Mouse (Mus musculus) olfactory bulb, adult 2 months (tissue): Measurements from ENCODE around the gene Phactr2. TPM values are rescaled to one million over a fixed set of nuclear protein-coding genes. Genes with fewer than 3 reads are reported as not detected.

Experiments
- H3K27ac ChIP-seq: fragments of 200-500 bp; 2 replicates; pipeline ENCODE4 v1.5.1; 2012; ENCODE audit warnings: low read depth, low read length; ENCODE audit not compliant: insufficient read depth
- H3K4me1 ChIP-seq: fragments of 200-500 bp; 2 replicates; pipeline ENCODE4 v1.6.1; 2012; ENCODE audit warnings: low read length; ENCODE audit not compliant: control insufficient read depth, insufficient read depth
- H3K4me3 ChIP-seq: fragments of 200-500 bp; 2 replicates; pipeline ENCODE4 v1.5.1; 2012; ENCODE audit warnings: mild to moderate bottlenecking, low read depth, low read length, moderate library complexity; ENCODE audit not compliant: insufficient read depth
- CTCF ChIP-seq: fragments of 200-500 bp; IDR thresholded peaks from 2 replicates; pipeline ENCODE4 v1.5.1; 2012; ENCODE audit warnings: low read depth, mild to moderate bottlenecking, low read length, moderate library complexity; ENCODE audit not compliant: insufficient read depth
- POLR2A ChIP-seq: fragments of 200-500 bp; IDR thresholded peaks from 2 replicates; pipeline ENCODE4 v1.6.1; 2012; ENCODE audit warnings: mild to moderate bottlenecking, low read depth, low read length, moderate library complexity; ENCODE audit not compliant: insufficient read depth
- WGBS: fragments of 180-500 bp; shearing (Covaris S2); methylation state at CpG from one replicate; pipeline ENCODE4 v1.1.7; 2018; 5-methylcytosine and 5-hydroxymethylcytosine counted together
- polyA plus RNA-seq: library from polyadenylated mRNA; stranded (reverse); fragments of >200 nt; gene quantifications from 2 replicates; pipeline ENCODE4 v1.2.4, GENCODE M21; 2012; ENCODE audit warnings: low replicate concordance; ENCODE audit not compliant: missing spikeins, insufficient read depth, insufficient read length

Gene Phactr2
- polyA plus RNA-seq, 1 experiment = not detected

DNA sequence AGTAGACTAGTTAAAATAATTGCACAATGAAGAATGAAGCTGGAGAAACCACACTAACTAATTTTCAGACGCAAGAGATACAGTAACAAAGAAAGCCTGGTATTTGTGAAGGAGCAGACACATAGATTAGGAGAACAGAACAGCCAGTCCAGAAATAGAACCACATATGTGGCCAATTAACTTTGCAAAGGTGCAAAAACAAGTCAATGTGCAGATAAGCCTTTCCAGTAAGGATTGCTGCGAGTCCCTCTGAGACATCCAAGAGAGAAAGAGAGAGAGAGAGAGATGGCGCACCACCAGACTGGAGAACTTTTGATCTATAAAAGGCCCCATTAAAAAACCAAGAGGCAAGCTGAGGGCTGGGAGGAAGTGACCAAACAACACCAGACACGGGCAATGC lies 190.8 kb downstream of the Phactr2 start:
- WGBS = 47% methylated on average over 4 of the region's 4 CpGs
- Histone ChIP-seq H3K4me3 (no peak overlapping the region), H3K27ac (no peak overlapping the region), H3K4me1 (no peaks in the 10 kb centered on the region)
- TF ChIP-seq CTCF (no peak), POLR2A (no peak)

DNA sequence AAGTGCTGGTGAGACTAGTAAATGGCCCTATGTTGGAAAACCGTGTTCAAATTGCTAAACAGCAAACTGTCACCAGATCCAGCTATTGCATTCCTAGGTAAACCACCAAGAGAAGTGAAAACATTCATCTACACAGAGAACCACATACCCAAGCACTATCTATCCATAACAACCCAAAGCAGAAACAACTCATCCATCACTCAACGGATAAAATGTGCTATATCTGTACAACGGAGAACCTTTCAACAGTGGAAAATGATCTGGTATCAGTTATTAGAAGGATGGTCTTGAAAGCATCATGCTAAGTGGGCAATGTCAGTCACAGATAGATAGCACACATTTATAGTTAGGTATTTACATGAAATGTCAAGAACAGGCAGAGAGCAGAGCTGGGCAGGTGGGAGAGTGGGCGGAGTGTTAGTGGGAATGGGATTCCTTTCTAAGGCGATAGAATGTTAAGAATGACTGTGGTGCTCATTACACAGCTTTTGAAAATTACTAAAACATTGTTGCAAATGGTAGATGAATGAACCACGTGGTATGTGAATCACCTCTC lies 193.8 kb downstream of the Phactr2 start:
- Histone ChIP-seq H3K27ac (no peak overlapping the region), H3K4me1 (no peaks in the 10 kb centered on the region), H3K4me3 (no peak overlapping the region)
- WGBS = 82% methylated on average over 6 of the region's 6 CpGs
- TF ChIP-seq CTCF = no peak
- no peak for TF ChIP-seq POLR2A

DNA sequence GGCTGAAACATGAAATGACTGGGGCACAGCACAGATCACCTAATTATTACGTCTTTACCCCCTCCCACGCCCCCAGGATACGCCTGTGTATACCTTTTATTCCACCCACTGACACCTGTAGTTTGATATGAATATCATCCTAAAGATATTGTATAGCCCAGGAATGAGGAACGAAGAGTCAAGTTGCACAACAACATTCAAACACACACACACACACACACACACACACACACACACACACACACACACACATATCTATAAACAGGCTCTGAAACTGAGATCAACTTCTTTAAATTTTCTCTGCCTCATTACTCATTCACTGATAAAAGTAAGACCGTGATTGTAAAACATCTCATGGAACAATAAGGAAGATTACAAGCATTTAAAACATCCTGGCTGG lies 197.9 kb downstream of the Phactr2 start:
- TF ChIP-seq CTCF = no peak
- TF ChIP-seq POLR2A = no peak
- no peak overlapping the region for H3K4me3 ChIP-seq
- no peaks in the 10 kb centered on the region for H3K4me1 ChIP-seq
- H3K27ac ChIP-seq = no peak overlapping the region
- WGBS = 84% methylated on average over 5 of the region's 5 CpGs

DNA sequence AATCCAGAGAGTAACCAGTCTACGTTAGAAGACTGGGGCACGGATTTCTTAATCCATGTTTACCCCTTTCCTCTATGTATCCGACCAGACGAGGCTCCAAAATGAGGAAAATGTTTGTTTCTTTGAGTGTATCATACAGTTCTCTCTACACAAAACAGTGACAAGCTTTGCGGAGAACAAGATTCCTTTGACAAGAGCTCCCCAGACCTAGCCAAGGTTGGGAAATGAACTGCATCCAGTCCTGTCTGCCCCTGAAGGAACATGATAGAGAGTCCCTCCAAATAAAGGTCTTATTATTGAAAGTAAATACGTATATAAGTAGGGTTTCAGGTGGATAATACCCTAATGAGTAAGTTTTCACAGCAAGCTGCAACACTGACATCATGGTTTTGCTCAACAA lies 199.1 kb downstream of the Phactr2 start:
- Histone ChIP-seq H3K4me1 (no peaks in the 10 kb centered on the region), H3K27ac (no peak overlapping the region), H3K4me3 (no peak overlapping the region)
- TF ChIP-seq CTCF (no peak), POLR2A (no peak)
- 80% methylated on average over 6 of the region's 6 CpGs for WGBS

DNA sequence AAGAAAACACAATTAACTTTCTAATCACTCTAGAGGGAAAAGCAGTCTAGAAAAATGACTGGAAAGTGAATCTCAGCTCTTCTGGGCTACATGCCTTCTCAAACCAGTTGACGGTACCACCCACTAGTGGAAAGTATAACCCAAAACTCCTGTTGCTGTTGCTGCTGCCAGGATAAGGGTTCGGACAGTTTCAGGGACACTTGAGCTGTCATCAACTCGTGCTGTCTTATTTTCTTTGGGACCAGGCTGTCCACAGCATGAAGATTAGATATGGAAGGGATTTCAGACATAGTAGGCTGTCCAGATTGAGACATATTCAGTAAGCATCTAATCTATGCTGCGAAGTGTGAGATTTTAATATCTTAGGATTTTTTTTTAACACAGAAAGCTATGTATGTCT lies 199.5 kb downstream of the Phactr2 start:
- Histone ChIP-seq H3K4me1 (no peaks in the 10 kb centered on the region), H3K4me3 (no peak overlapping the region), H3K27ac (no peak overlapping the region)
- WGBS = 89% methylated on average over 4 of the region's 4 CpGs
- TF ChIP-seq POLR2A = no peak
- no peak for TF ChIP-seq CTCF

DNA sequence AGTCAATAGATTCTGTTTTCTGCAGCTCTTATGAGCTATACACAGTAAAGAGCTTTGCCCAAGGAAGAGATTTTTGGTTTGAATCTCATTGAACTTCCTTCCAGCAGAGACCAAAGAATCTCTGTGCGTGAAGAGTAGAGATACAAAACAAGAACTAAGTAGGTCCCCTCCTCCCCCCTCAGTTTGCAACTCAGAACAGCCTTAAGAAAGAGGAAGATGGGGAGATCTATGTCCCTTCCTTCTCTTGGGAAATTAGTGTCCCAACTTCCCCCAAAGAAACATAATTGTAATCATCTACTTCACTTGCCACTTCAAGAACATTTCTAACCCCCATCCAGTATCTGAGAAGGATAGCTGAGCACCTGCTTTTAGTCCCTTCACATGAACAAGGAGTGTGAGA lies 200.5 kb downstream of the Phactr2 start:
- Histone ChIP-seq H3K4me1 (no peaks in the 10 kb centered on the region), H3K27ac (no peak overlapping the region), H3K4me3 (no peak overlapping the region)
- no peak for TF ChIP-seq POLR2A
- TF ChIP-seq CTCF = no peak
- 87% methylated on average over 1 of the region's 1 CpGs for WGBS

DNA sequence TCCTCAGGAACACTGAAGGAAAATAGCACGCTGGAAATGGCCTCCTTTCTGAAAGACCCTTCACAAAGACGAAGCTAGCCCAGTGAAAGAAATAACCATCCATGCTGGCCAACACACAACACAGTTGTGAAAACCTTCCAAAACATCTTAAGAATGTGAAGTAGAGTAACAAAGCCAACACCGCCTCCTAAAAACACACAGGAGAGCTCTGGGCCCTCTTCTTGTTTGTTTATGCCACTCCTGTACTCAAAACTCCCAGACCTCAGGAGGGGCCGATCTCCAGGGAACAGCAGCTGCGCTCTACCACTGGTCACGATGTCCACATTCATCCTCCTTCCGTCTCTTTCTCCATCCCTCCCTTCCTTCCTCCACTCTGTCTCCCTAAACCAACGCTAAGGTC lies 202.5 kb downstream of the Phactr2 start:
- WGBS = 75% methylated on average over 8 of the region's 8 CpGs
- Histone ChIP-seq H3K4me1 (no peaks in the 10 kb centered on the region), H3K27ac (no peak overlapping the region), H3K4me3 (no peak overlapping the region)
- TF ChIP-seq POLR2A (no peak), CTCF (no peak)

DNA sequence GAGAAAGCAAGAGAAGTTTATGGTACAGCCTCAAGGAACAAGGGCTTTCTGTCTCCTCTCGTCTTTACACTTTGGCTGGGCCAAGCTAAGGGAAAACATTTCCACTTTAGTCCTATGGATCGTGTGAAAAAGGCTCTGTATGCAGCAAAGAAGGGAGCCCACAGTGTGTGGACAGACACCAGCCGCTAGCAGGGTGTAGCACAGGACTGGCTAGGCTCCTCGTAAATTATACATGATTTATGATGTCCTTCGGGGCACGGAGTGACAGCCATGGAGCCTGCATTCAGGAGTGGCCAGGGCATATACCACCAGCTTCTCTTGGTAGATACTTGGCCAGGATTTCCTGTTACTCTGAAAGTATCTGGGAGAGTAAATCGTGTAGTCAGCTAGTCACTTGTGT lies 203.1 kb downstream of the Phactr2 start:
- TF ChIP-seq CTCF = no peak
- no peak for TF ChIP-seq POLR2A
- Histone ChIP-seq H3K27ac (no peak overlapping the region), H3K4me3 (no peak overlapping the region), H3K4me1 (no peaks in the 10 kb centered on the region)
- 84% methylated on average over 7 of the region's 7 CpGs for WGBS

DNA sequence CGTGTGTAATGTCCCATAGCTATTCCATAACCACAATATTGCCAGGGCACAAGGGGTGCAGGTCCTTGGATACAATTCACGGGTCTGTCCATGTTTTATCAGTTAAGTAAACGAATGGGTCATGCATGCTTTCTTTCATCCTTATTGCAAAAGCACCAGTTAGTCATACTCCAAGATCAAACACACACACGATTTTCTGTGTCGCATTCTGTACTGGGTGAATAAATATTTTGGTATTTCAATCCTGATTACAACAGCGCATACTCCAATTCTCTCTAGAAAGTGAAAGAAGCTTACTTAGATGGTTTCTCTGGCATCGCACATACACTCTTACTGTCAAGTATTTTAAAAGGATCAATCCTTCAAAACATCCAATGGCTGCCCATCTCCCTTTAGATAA lies 203.9 kb downstream of the Phactr2 start:
- Histone ChIP-seq H3K4me1 (no peaks in the 10 kb centered on the region), H3K27ac (no peak overlapping the region), H3K4me3 (no peak overlapping the region)
- WGBS = 95% methylated on average over 7 of the region's 7 CpGs
- no peak for TF ChIP-seq POLR2A
- no peak for TF ChIP-seq CTCF

DNA sequence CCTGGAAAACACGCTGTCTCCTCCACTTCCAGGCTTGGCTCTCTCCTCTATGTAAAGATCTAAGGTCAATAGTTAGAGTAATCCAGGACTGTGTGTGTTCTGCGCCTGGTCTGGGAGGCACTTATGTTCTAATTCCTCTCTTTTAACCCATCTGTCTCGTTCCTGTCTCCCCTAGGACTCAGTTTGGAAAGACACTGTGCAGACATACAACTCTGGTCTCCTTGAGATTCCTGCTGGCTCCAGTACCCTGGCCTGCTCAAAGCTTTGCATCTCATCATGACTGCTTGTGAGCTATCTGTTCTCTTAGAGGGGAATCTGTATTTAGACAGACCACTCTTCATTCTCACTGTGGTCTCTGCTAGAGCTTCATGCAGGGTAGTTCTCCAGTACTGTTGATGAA lies 215.0 kb downstream of the Phactr2 start:
- 95% methylated on average over 3 of the region's 3 CpGs for WGBS
- no peak for TF ChIP-seq POLR2A
- TF ChIP-seq CTCF = no peak
- H3K4me3 ChIP-seq = no peak overlapping the region

More for the DNA sequence above, 215.0 kb downstream of the Phactr2 start:
- Histone ChIP-seq H3K4me1 (no peaks in the 10 kb centered on the region), H3K27ac (no peak overlapping the region)
